In the genomic region with DNA sequence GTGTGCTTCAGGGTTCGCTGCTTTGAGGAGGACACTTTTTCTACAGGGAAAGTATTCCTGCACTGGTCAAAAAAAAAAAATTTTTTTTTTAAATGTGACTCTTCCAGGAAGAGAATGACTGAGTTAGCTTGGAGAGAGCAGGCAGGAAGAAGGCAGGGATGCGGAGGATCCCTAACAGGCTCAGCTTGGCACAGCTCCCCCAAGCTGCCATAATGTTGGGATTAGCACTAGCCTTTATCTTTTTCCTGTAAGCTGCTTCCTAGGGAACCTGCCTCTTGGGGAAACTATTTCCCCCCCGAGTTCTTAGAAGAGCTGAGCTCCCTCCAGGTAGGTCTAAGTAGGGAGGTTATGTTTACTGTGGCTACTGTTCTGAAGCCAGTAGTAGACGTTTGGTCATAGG, we compare ENCODE assay signal across 18 mouse cellular contexts. TPM values are rescaled to one million over a fixed set of nuclear protein-coding genes. Genes with fewer than 3 reads are reported as not detected.
DNase-seq lines count a peak whose midpoint lies in the region; ATAC-seq and TF ChIP-seq lines count a peak whose summit lies in the region.
"Had no signal": no experiment of that assay in that cellular context is flagged by ENCODE, and none has a peak within 500 bp of the region (broad histone marks: within the 10 kb centered on the region; RNA-seq: fewer than 3 reads in every experiment).

No protein-coding gene starts in this region.

- H3K4me2 ChIP-seq in stomach, embryonic 14.5 days (replicated peaks; ENCODE audit: low read depth, low read length), result 0 out of 2 replicates have a peak overlapping the region, but pooled peaks have one; percentile 5
- no peak overlapping the region for H3K4me2 ChIP-seq in stomach, postnatal 0 days (replicated peaks; ENCODE audit: low read depth)
- H3K4me2 ChIP-seq: hindbrain, embryonic 14.5 days; limb, embryonic 12.5 days had no signal

- H3K27me3 ChIP-seq in heart, embryonic 10.5 days (ENCODE audit: insufficient read depth, poor library complexity, severe bottlenecking), result no peaks in the 10 kb centered on the region
- no peaks in the 10 kb centered on the region for H3K27me3 ChIP-seq in stomach, embryonic 14.5 days (ENCODE audit: control insufficient read depth, insufficient read depth, low read length)
- H3K27me3 ChIP-seq in stomach, postnatal 0 days (ENCODE audit: control insufficient read depth, insufficient read depth, low read length), result no peaks in the 10 kb centered on the region
- H3K27me3 ChIP-seq: limb, embryonic 12.5 days had no signal

- no peak for TF ChIP-seq EP300 in stomach, postnatal 0 days (optimal IDR thresholded peaks at IDR 0.05)

- no peak overlapping the region for H3K9ac ChIP-seq in stomach, embryonic 14.5 days (replicated peaks; ENCODE audit: low read depth, low read length)
- H3K9ac ChIP-seq in stomach, postnatal 0 days (ENCODE audit: low read length), result no peak overlapping the region
- H3K9ac ChIP-seq: forebrain, postnatal 0 days; hindbrain, embryonic 14.5 days; limb, embryonic 12.5 days had no signal

- intact Hi-C loops in heart, postnatal 36 days (cut with DNase I), result loop anchor here (1.0 to 2.0 kb wide), 2 partner anchors 12 to 62 kb away; partner anchors contain the start of gene Gimap5

- no peaks in the 10 kb centered on the region for H3K4me1 ChIP-seq in heart, embryonic 10.5 days
- no peaks in the 10 kb centered on the region for H3K4me1 ChIP-seq in stomach, embryonic 14.5 days (ENCODE audit: control insufficient read depth, insufficient read depth, low read length)
- H3K4me1 ChIP-seq in stomach, postnatal 0 days (replicated peaks; ENCODE audit: control insufficient read depth, insufficient read depth), result no peaks in the 10 kb centered on the region
- H3K4me1 ChIP-seq: limb, embryonic 12.5 days had no signal

- ATAC-seq in stomach, embryonic 14.5 days (ENCODE audit: insufficient number of reproducible peaks, insufficient read depth, low FRiP score, low read depth), result no peak
- ATAC-seq in stomach, postnatal 0 days (ENCODE audit: low FRiP score, low TSS enrichment), result no peak
- no peak for ATAC-seq in monocyte, adult 5-6 weeks (replicated peaks; ENCODE audit: insufficient number of reproducible peaks, low FRiP score, low TSS enrichment, poor library complexity, severe bottlenecking)
- ATAC-seq: forebrain, postnatal 0 days had no signal

- no peaks in the 10 kb centered on the region for H3K36me3 ChIP-seq in heart, embryonic 10.5 days
- H3K36me3 ChIP-seq in stomach, embryonic 14.5 days (ENCODE audit: control insufficient read depth, insufficient read depth, low read length), result no peaks in the 10 kb centered on the region
- no peaks in the 10 kb centered on the region for H3K36me3 ChIP-seq in stomach, postnatal 0 days (ENCODE audit: control insufficient read depth, insufficient read depth, low read length)
- H3K36me3 ChIP-seq: limb, embryonic 12.5 days had no signal

- no peak for TF ChIP-seq CTCF in stomach, postnatal 0 days (IDR thresholded peaks at IDR 0.05; ENCODE audit: low read depth)

- DNase-seq in heart, embryonic 10.5 days (ENCODE audit: low spot score), result no peak
- no peak for DNase-seq in heart, postnatal 36 days
- peak; percentile 53 for DNase-seq in kidney, postnatal 10 days
- DNase-seq in kidney, adult 9 months, result no peak
- DNase-seq in stomach, postnatal 0 days (ENCODE audit: low spot score), result no peak
- DNase-seq in lung, postnatal 10 days, result peak; percentile 32
- DNase-seq: cerebellum, adult 9-10 months; forebrain, postnatal 0 days; gastrocnemius, postnatal 25 days; midbrain, embryonic 14.5 days had no signal

- no peak overlapping the region for H3K4me3 ChIP-seq in heart, embryonic 10.5 days
- no peak overlapping the region for H3K4me3 ChIP-seq in stomach, embryonic 14.5 days (ENCODE audit: low read depth, low read length)
- no peak overlapping the region for H3K4me3 ChIP-seq in stomach, postnatal 0 days (ENCODE audit: low read depth, low read length)
- H3K4me3 ChIP-seq: erythroblast, embryonic 14.5 days; limb, embryonic 12.5 days had no signal

- H3K27ac ChIP-seq in heart, embryonic 10.5 days, result peak overlapping the region; percentile 33; the same call in 1 of the 2 replicates
- H3K27ac ChIP-seq in stomach, embryonic 14.5 days (ENCODE audit: low read length), result peak overlapping the region; percentile 3; the same call in 1 of the 2 replicates
- H3K27ac ChIP-seq in stomach, postnatal 0 days (replicated peaks), result no peak overlapping the region; the same call in 1 of the 2 replicates
- H3K27ac ChIP-seq: hindbrain, embryonic 14.5 days; limb, embryonic 12.5 days had no signal

- no peaks in the 10 kb centered on the region for H3K9me3 ChIP-seq in heart, embryonic 10.5 days
- H3K9me3 ChIP-seq in stomach, embryonic 14.5 days (ENCODE audit: control insufficient read depth, low read depth, low read length), result no peaks in the 10 kb centered on the region
- no peaks in the 10 kb centered on the region for H3K9me3 ChIP-seq in stomach, postnatal 0 days (ENCODE audit: control insufficient read depth, low read length)
- H3K9me3 ChIP-seq: limb, embryonic 12.5 days had no signal

- 48% methylated on average over 4 of the region's 4 CpGs for WGBS in heart, embryonic 10.5 days
- WGBS in stomach, embryonic 14.5 days, result 64% methylated on average over 4 of the region's 4 CpGs
- 56% methylated on average over 4 of the region's 4 CpGs for WGBS in stomach, postnatal 0 days

RNA-seq across cellular contexts. Expression of gene Gimap4, which starts 0.5 kb away (rescaled TPM):
- polyA plus RNA-seq in heart, embryonic 10.5 days (2016; fragmentation: Nextera tagmentation; extraction: Ambion mirVana), result 6.4 and 10.6 TPM in 2 replicates
- 10 to 100 TPM; 23.6 to 30.4 TPM for total RNA-seq in heart, postnatal 36 days (2021)
- 17.4 and 17.5 TPM in 2 replicates for polyA plus RNA-seq in stomach, embryonic 14.5 days (2014; fragmentation: Nextera tagmentation; extraction: Ambion mirVana)
- 8.0 and 8.5 TPM in 2 replicates for polyA plus RNA-seq in stomach, postnatal 0 days (2015; fragmentation: Nextera tagmentation; extraction: Ambion mirVana)
- total RNA-seq in monocyte, adult 5-6 weeks (2017), result 697 to 2,222 TPM (median 742 TPM) in 3 replicates
- polyA plus RNA-seq: erythroblast, embryonic 14.5 days had no signal

RNA-seq across cellular contexts. Expression of gene Gimap9, which starts 8.9 kb away (rescaled TPM):
- 7.4 and 8.7 TPM in 2 replicates for polyA plus RNA-seq in heart, embryonic 10.5 days (2016; fragmentation: Nextera tagmentation; extraction: Ambion mirVana)
- total RNA-seq in heart, postnatal 36 days (2021), result 1 to 10 TPM; 4.8 to 5.2 TPM
- polyA plus RNA-seq in stomach, embryonic 14.5 days (2014; fragmentation: Nextera tagmentation; extraction: Ambion mirVana), result 6.7 and 8.6 TPM in 2 replicates
- 3.2 and 3.5 TPM in 2 replicates for polyA plus RNA-seq in stomach, postnatal 0 days (2015; fragmentation: Nextera tagmentation; extraction: Ambion mirVana)
- total RNA-seq in monocyte, adult 5-6 weeks (2017), result 104 to 288 TPM (median 141 TPM) in 3 replicates
- polyA plus RNA-seq: erythroblast, embryonic 14.5 days had no signal

RNA-seq across cellular contexts. Expression of gene Gimap6, which starts 23.2 kb away (rescaled TPM):
- 21.3 and 26.0 TPM in 2 replicates for polyA plus RNA-seq in heart, embryonic 10.5 days (2016; fragmentation: Nextera tagmentation; extraction: Ambion mirVana)
- total RNA-seq in heart, postnatal 36 days (2021), result 10 to 100 TPM; 40.5 to 46.0 TPM
- 20.4 and 21.6 TPM in 2 replicates for polyA plus RNA-seq in stomach, embryonic 14.5 days (2014; fragmentation: Nextera tagmentation; extraction: Ambion mirVana)
- polyA plus RNA-seq in stomach, postnatal 0 days (2015; fragmentation: Nextera tagmentation; extraction: Ambion mirVana), result 11.3 and 13.0 TPM in 2 replicates
- 355 to 968 TPM (median 415 TPM) in 3 replicates for total RNA-seq in monocyte, adult 5-6 weeks (2017)
- polyA plus RNA-seq: erythroblast, embryonic 14.5 days had no signal

RNA-seq across cellular contexts. Expression of gene Gm28053, which starts 33.6 kb away (rescaled TPM):
- polyA plus RNA-seq in heart, embryonic 10.5 days (2016; fragmentation: Nextera tagmentation; extraction: Ambion mirVana), result 1.9 and 2.5 TPM in 2 replicates
- total RNA-seq in heart, postnatal 36 days (2021), result 1 to 10 TPM; 3.1 to 4.7 TPM
- 1.9 and 3.8 TPM in 2 replicates for polyA plus RNA-seq in stomach, embryonic 14.5 days (2014; fragmentation: Nextera tagmentation; extraction: Ambion mirVana)
- polyA plus RNA-seq in stomach, postnatal 0 days (2015; fragmentation: Nextera tagmentation; extraction: Ambion mirVana), result 0.59 TPM in 1 of 2 replicates, not detected in the other
- total RNA-seq in monocyte, adult 5-6 weeks (2017), result 17.6 to 57.0 TPM (median 34.4 TPM) in 3 replicates
- total RNA-seq: forebrain, postnatal 0 days; gastrocnemius, postnatal 25 days had no signal
- polyA plus RNA-seq: erythroblast, embryonic 14.5 days; forebrain, postnatal 0 days; neural tube, embryonic 11.5 days; testis, adult 2 months had no signal

RNA-seq across cellular contexts. Expression of gene Gimap7, which starts 33.6 kb away (rescaled TPM):
- not detected in 2 replicates for polyA plus RNA-seq in heart, embryonic 10.5 days (2016; fragmentation: Nextera tagmentation; extraction: Ambion mirVana)
- total RNA-seq in heart, postnatal 36 days (2021), result under 1 TPM in 1 of 2 experiments, not detected in 1; 0.22 TPM
- polyA plus RNA-seq in stomach, embryonic 14.5 days (2014; fragmentation: Nextera tagmentation; extraction: Ambion mirVana), result not detected in 2 replicates
- polyA plus RNA-seq in stomach, postnatal 0 days (2015; fragmentation: Nextera tagmentation; extraction: Ambion mirVana), result not detected in 2 replicates
- 67.2 to 199 TPM (median 74.1 TPM) in 3 replicates for total RNA-seq in monocyte, adult 5-6 weeks (2017)
- total RNA-seq: forebrain, postnatal 0 days; gastrocnemius, postnatal 25 days; left cerebral cortex, adult 18-20 months had no signal
- polyA plus RNA-seq: erythroblast, embryonic 14.5 days; forebrain, postnatal 0 days; hindbrain, embryonic 14.5 days; limb, embryonic 12.5 days; midbrain, embryonic 14.5 days; neural tube, embryonic 11.5 days; testis, adult 2 months had no signal

Comparison
In these comparisons a context has a peak if more than half of its experiments do, and no peak if none do; other contexts are left out.
1. DNase-seq: peak in kidney, postnatal 10 days (single experiment) and lung, postnatal 10 days (single experiment); none in heart, embryonic 10.5 days (single experiment), heart, postnatal 36 days (0 of 2), kidney, adult 9 months (single experiment) and stomach, postnatal 0 days (single experiment).